Mouse (Mus musculus) lung, embryonic 15.5 days (tissue): ENCODE data around the gene Gas2. TPM values are rescaled to one million over a fixed set of nuclear protein-coding genes. Genes with fewer than 3 reads are reported as not detected.

Experiments
- ATAC-seq: fragments of 200-750 bp; cut with Nextera tagmentation; 2 replicates; pipeline ENCODE4 v1.8.0; 2017; ENCODE audit warnings: moderate number of reproducible peaks, borderline replicate concordance; ENCODE audit not compliant: low FRiP score, low TSS enrichment; ENCODE audit errors: extremely low read depth
- H3K27ac ChIP-seq: fragments of 300-500 bp; sonication (generic); 2 replicates; pipeline ENCODE4 v1.5.1; 2015; ENCODE audit warnings: moderate library complexity, mild to moderate bottlenecking, inconsistent platforms
- H3K27me3 ChIP-seq: fragments of 300-500 bp; sonication (generic); 2 replicates; pipeline ENCODE4 v1.6.1; 2015; ENCODE audit warnings: inconsistent platforms
- H3K36me3 ChIP-seq: fragments of 300-500 bp; sonication (generic); 2 replicates; pipeline ENCODE4 v1.6.1; 2015; ENCODE audit warnings: inconsistent platforms
- H3K4me1 ChIP-seq: fragments of 300-500 bp; sonication (generic); 2 replicates; pipeline ENCODE4 v1.6.1; 2015; ENCODE audit warnings: inconsistent platforms
- H3K4me2 ChIP-seq: fragments of 300-500 bp; sonication (generic); 2 replicates; pipeline ENCODE4 v1.6.1; 2015; ENCODE audit warnings: inconsistent platforms, mild to moderate bottlenecking, moderate library complexity
- H3K4me3 ChIP-seq: fragments of 300-500 bp; sonication (generic); 2 replicates; pipeline ENCODE4 v1.5.1; 2015; ENCODE audit warnings: mild to moderate bottlenecking, inconsistent platforms
- H3K9ac ChIP-seq: fragments of 300-500 bp; sonication (generic); 2 replicates; pipeline ENCODE4 v1.6.1; 2015; ENCODE audit warnings: inconsistent platforms
- H3K9me3 ChIP-seq: fragments of 300-500 bp; sonication (generic); 2 replicates; pipeline ENCODE4 v1.6.1; 2016; ENCODE audit warnings: inconsistent platforms
- WGBS: fragments of 180-500 bp; shearing (Covaris S2); methylation state at CpG from one replicate; pipeline ENCODE4 v1.1.7; 2015; 5-methylcytosine and 5-hydroxymethylcytosine counted together
- polyA plus RNA-seq: library from polyadenylated mRNA; unstranded; fragments of >200 nt; fragmentation: Nextera tagmentation; extraction: Ambion mirVana; gene quantifications from 2 replicates; pipeline ENCODE4 v1.2.1, GENCODE M21; 2015

Gas2 gene
- polyA plus RNA-seq, 1 experiment from 2014 or later: 14.4 TPM

DNA sequence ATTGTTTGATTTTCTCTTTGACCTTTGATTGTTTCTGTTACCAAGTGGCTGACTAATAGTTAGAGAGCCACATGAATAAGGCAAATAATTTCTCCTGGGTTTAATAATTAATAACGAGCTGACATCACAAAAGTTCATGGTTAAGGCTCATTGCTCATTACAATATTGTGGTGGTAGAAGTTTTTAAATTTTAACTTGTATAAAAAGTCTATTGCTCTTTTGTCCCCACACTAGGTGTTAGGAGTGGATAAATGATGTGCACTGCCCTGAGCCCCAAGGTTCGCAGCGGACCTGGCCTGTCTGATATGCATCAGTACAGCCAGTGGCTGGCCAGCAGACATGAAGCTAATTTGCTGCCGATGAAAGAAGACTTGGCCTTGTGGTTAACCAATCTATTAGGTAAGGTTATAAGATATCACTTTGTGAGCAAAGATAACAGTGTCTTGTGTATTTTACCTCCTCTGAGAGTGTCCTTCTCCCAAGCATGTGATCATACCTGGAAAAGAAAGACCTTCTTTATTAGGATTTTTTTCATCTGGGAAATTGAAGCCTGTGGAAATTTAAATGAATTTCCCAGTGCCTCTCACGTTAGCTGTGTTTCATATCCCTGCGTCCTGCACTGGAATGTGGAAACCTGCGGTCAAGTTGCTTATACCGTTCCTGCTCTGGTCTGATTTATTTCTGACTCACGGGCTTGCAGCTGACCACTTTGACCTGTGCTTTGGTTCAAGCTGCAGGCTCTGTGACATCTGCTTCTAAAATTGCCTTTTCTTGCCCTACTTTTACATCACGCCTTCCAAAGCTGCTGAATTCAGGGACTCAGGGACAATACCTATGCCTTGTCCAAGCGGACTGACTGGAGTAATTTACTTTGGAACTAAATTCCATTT, 26.1 kb downstream of the Gas2 start:
- WGBS: 70% methylated on average over 11 of the region's 11 CpGs
- no peaks in the 10 kb centered on the region for H3K4me1 ChIP-seq
- no peak overlapping the region for H3K4me3 ChIP-seq
- no peaks in the 10 kb centered on the region for H3K9me3 ChIP-seq
- no peaks in the 10 kb centered on the region for H3K36me3 ChIP-seq
- no peak overlapping the region for H3K27ac ChIP-seq
- H3K4me2 ChIP-seq: no peak overlapping the region
- no peak for ATAC-seq
- no peak overlapping the region for H3K9ac ChIP-seq
- no peaks in the 10 kb centered on the region for H3K27me3 ChIP-seq

- Histone ChIP-seq H3K27ac (no peak overlapping the region), H3K27me3 (no peaks in the 10 kb centered on the region), H3K9me3 (no peaks in the 10 kb centered on the region), H3K4me2 (no peak overlapping the region), H3K36me3 (no peaks in the 10 kb centered on the region), H3K4me1 (no peaks in the 10 kb centered on the region), H3K9ac (no peak overlapping the region), H3K4me3 (no peak overlapping the region)
- no peak for ATAC-seq
- 83% methylated on average over 7 of the region's 7 CpGs for WGBS
Measured at GRCm38 (mm10) chr7:51889601-51890000, 27.8 kb downstream of the Gas2 start.

DNA sequence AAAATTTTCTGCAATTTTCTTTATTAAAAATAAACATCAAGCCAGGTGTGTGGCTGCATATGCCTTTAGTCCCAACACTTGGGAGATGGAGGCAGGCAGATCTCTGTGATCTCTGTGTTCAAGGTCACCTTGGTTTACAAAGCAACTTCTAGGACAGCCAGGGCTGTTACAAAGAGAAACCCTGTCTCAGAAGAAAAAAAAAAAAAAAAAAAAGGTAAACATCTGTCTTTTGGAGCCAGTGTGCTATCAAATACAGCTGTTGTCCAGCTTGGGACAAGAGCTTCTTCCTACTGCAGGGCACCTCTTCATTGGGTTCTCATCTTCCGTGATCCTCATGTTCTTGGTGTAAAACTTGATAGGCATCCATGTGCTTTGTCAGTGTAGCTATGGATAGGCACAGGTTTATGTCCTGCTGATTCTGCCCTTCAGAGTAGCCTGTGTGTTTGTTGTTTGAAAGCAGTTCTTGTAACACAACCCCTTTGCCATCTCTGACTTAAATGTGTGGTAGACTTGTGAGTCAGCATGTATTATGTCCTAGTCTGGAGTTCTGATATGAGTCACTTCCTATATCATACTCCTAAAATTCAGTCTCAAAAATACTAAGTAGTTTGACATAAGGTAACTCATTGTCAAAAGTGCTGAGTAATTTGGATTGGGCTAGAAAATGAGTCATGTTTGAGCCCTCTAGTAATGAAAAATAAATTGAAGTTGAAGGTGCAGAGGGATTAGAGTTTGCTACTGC, 30.6 kb downstream of the Gas2 start:
- Histone ChIP-seq H3K36me3 (no peaks in the 10 kb centered on the region), H3K9me3 (no peaks in the 10 kb centered on the region), H3K27me3 (no peaks in the 10 kb centered on the region), H3K4me1 (no peaks in the 10 kb centered on the region), H3K27ac (no peak overlapping the region), H3K4me3 (no peak overlapping the region), H3K9ac (no peak overlapping the region), H3K4me2 (no peak overlapping the region)
- ATAC-seq: no peak
- 96% methylated on average over 1 of the region's 1 CpGs for WGBS

DNA sequence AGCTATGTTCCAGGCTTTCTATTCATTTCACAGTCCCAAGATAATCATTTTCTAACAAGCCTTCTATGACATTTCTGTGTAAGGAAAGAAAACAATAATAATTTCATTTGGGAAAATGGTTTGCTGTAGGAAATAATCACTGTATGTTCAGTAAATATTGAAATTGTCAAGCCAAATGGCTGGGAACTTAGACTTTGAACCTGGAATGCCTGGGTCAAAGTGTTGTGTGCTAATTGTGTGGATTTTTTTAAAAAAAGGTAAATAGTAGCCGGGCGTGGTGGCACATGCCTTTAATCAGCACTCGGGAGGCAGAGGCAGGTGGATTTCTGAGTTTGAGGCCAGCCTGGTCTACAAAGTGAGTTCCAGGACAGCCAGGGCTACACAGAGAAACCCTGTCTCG, 31.2 kb downstream of the Gas2 start:
- Histone ChIP-seq H3K9me3 (no peaks in the 10 kb centered on the region), H3K27me3 (no peaks in the 10 kb centered on the region), H3K36me3 (no peaks in the 10 kb centered on the region), H3K9ac (no peak overlapping the region), H3K27ac (no peak overlapping the region), H3K4me2 (no peak overlapping the region), H3K4me3 (no peak overlapping the region), H3K4me1 (no peaks in the 10 kb centered on the region)
- no peak for ATAC-seq
- 70% methylated on average over 4 of the region's 4 CpGs for WGBS

GRCm38 (mm10) chr7:51894133-51894801, 32.5 kb downstream of the Gas2 start:
- Histone ChIP-seq H3K9me3 (no peaks in the 10 kb centered on the region), H3K9ac (no peak overlapping the region), H3K4me2 (no peak overlapping the region), H3K4me1 (no peaks in the 10 kb centered on the region), H3K27ac (no peak overlapping the region), H3K4me3 (no peak overlapping the region), H3K27me3 (no peaks in the 10 kb centered on the region), H3K36me3 (no peaks in the 10 kb centered on the region)
- WGBS: 64% methylated on average over 4 of the region's 4 CpGs
- ATAC-seq: no peak

DNA sequence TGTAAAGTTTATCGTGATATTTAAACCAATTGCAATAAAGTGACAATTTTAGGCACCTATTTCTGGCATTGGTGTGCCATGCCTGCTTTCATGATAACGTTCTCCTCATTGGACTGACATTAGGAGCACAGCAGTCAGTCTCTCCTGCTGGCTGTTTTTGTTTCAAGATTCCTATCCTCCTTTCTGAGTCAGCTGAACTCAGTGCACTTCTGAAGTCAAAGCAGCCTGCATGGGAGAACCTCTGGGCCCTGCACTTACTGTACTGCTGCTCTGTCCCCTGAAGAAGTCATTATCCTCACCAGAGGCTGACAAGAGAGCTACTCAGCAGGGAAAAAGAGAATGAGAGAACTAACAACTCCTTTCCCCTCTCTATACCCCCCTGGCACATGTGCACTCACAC, 33.1 kb downstream of the Gas2 start:
- no peaks in the 10 kb centered on the region for H3K9me3 ChIP-seq
- 61% methylated on average over 2 of the region's 2 CpGs for WGBS
- ATAC-seq: no peak
- no peak overlapping the region for H3K27ac ChIP-seq
- no peaks in the 10 kb centered on the region for H3K36me3 ChIP-seq
- H3K4me3 ChIP-seq: no peak overlapping the region
- H3K4me1 ChIP-seq: no peaks in the 10 kb centered on the region
- no peaks in the 10 kb centered on the region for H3K27me3 ChIP-seq
- no peak overlapping the region for H3K9ac ChIP-seq
- H3K4me2 ChIP-seq: no peak overlapping the region

DNA sequence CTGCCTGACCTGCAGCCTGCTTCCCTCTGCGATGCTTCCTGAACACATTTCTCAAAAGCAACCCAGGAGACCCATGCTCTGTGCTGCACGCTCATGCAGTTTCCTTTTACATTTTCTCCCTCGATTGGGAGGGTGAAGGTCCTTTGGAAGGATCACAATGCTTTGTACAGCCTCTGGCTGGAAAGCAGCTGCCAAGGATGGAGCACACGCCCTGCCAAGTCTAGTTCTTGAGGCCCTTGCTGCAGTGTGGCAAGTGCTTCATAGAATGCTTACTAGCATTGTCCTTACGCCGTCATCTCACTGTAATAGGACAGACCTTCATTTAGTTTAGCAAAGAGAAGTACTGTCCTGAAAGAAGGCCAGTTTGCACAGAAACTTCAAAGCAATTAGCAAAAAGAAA, 37.3 kb downstream of the Gas2 start:
- no peak overlapping the region for H3K4me2 ChIP-seq
- no peaks in the 10 kb centered on the region for H3K36me3 ChIP-seq
- ATAC-seq: no peak
- no peak overlapping the region for H3K4me3 ChIP-seq
- WGBS: 73% methylated on average over 6 of the region's 6 CpGs
- no peak overlapping the region for H3K9ac ChIP-seq
- H3K27me3 ChIP-seq: no peaks in the 10 kb centered on the region
- no peak overlapping the region for H3K27ac ChIP-seq
- no peaks in the 10 kb centered on the region for H3K9me3 ChIP-seq
- no peaks in the 10 kb centered on the region for H3K4me1 ChIP-seq

DNA sequence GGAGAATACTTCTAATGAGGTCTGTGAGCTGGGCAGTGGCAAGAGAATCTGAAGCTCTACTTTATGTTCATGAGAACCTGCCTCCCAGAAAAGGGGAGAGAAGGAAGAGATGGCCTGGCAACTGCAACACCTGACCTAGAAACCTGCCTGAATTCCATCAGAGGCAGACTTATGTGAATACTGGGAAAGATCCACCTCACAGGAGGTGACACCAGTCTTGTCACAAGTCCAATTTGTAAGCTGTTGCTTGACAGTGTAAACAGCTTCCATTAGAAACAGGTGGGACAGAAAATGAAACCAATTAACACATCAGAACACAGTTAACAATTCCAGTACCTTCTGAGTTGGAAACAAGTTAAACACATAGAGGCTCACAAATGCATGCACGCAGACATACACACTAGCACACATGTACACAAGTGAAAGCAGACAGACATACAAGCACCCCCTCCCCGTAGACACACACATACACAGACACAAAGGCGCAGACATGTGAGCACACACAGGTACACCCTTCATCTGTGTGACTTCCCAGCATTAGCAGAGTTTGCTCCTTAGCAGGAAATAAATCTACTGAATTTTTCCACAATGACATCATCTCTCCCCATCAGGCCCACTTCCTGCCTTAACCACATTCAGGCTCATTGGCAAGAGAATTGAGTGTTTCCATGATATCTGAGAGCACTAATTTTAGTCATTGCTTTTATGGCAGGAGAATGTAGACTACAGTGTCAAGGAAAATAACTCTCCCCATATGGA, 51.7 kb downstream of the Gas2 start:
- no peaks in the 10 kb centered on the region for H3K27me3 ChIP-seq
- no peak overlapping the region for H3K4me2 ChIP-seq
- H3K9me3 ChIP-seq: no peaks in the 10 kb centered on the region
- H3K9ac ChIP-seq: no peak overlapping the region
- H3K27ac ChIP-seq: 0 out of 2 replicates have a peak overlapping the region, but pooled peaks have one; percentile 15
- WGBS: 65% methylated on average over 3 of the region's 3 CpGs
- no peaks in the 10 kb centered on the region for H3K36me3 ChIP-seq
- H3K4me3 ChIP-seq: no peak overlapping the region
- H3K4me1 ChIP-seq: 0 out of 2 replicates have a peak, but pooled peaks cover 8% of the 10 kb centered on the region
- peak; percentile 55; the same call in 1 of the 2 replicates for ATAC-seq

DNA sequence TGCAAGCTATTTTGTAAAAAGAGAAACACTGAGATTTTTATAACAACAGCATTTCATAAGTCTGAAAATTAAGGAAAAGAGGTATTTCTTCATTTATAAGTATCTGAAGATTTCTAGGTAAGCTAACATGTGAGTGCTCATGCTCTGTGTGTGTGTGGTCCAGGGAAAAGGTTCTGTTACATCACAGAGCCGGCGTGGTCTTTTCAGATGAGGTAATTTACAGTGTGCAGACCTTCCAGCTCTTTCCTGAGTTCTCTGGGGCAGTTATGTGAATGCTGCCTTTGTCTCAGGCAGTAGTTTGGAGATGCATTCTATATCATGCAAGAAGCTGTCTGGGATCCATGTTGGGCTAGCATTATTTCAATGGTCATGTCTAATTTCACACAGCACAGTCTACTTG, 52.3 kb downstream of the Gas2 start:
- ATAC-seq: no peak
- 61% methylated on average over 2 of the region's 2 CpGs for WGBS
- Histone ChIP-seq H3K9ac (no peak overlapping the region), H3K36me3 (no peaks in the 10 kb centered on the region), H3K9me3 (no peaks in the 10 kb centered on the region), H3K4me2 (no peak overlapping the region), H3K27me3 (no peaks in the 10 kb centered on the region), H3K27ac (no peak overlapping the region), H3K4me1 (0 out of 2 replicates have a peak, but pooled peaks cover 8% of the 10 kb centered on the region), H3K4me3 (no peak overlapping the region)

DNA sequence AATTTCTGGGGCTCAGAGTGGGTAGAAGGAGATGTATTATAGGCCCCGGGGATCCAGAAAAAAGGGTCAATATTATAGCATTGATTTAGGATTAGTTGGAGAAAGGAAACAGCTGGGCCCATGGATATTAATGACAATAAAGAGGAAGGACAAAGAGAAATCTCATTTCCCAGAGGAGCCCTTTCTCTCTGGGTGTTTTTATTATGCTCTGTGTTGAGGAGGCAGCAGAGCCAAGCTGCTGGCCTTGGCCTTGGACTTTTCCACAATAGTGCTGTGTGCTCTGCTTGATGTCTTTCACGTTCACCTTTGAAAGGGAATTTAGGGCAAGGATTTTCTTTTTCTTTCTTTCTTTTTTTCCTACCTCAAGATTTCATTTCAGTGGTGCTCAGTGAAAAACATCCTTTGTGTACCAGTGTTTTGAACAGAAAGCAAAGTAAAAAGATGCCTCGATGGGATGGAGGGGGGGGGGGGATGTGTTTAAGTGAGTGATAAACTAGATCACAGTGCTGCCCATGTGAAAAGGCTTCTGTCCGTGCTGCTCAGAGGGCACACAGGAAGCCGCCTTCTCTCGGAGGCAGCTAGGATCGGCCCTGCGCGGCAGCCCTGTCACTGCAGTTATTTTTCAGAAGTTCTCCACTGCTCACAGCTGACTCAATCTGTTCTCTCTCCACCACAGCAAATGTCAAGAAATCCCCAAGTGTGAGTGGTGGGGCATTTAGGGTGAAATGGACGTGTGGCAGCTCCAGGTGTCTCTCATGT, 67.1 kb downstream of the Gas2 start:
- Histone ChIP-seq H3K9me3 (no peaks in the 10 kb centered on the region), H3K4me1 (no peaks in the 10 kb centered on the region), H3K27me3 (no peaks in the 10 kb centered on the region), H3K9ac (no peak overlapping the region), H3K4me3 (no peak overlapping the region), H3K27ac (no peak overlapping the region), H3K36me3 (no peaks in the 10 kb centered on the region), H3K4me2 (no peak overlapping the region)
- 40% methylated on average over 10 of the region's 10 CpGs for WGBS
- ATAC-seq: no peak

- H3K27ac ChIP-seq: no peak overlapping the region
- H3K4me3 ChIP-seq: no peak overlapping the region
- 80% methylated on average over 4 of the region's 4 CpGs for WGBS
- H3K36me3 ChIP-seq: no peaks in the 10 kb centered on the region
- H3K4me1 ChIP-seq: no peaks in the 10 kb centered on the region
- H3K4me2 ChIP-seq: no peak overlapping the region
- no peaks in the 10 kb centered on the region for H3K27me3 ChIP-seq
- ATAC-seq: no peak
- H3K9ac ChIP-seq: no peak overlapping the region
- no peaks in the 10 kb centered on the region for H3K9me3 ChIP-seq
Measured at GRCm38 (mm10) chr7:51931217-51931616, 69.4 kb downstream of the Gas2 start.
